Mouse (Mus musculus) layer of hippocampus, postnatal 25 days (tissue): ENCODE data around the gene Lclat1. TPM values are rescaled to one million over a fixed set of nuclear protein-coding genes. Genes with fewer than 3 reads are reported as not detected.
A peak's percentile ranks its signal among the peaks of the same experiment; 100 is the strongest.

Experiments used
- DNase-seq, 2 experiments: peaks; one replicate each; pipeline ENCODE4 v3.0.0; 2022; ENCODE audit warnings: mixed read lengths in 2 of 2, low spot score in 1 of 2; ENCODE audit errors: extremely low spot score in 1 of 2
- total RNA-seq, 2 experiments: library from RNA; stranded (reverse); gene quantifications; 2 replicates each; pipeline ENCODE4 v1.2.3; 2021

Gene Lclat1
- total RNA-seq, result 10 to 100 TPM; 29.9 to 33.2 TPM

- peak; percentile 87 to 96 for DNase-seq
Observed at GRCm38 (mm10) chr17:73107158-73108157, at the start of gene Lclat1. TSS of gene Lclat1 (plus strand) at chr17:73107985.

- no peak for DNase-seq
Observed at GRCm38 (mm10) chr17:73058319-73058718, 49.5 kb upstream of the Lclat1 start.

GRCm38 (mm10) chr17:73060224-73060896 is 47.4 kb upstream of the Lclat1 start:
- no peak for DNase-seq

GRCm38 (mm10) chr17:73060897-73061252 is 46.9 kb upstream of the Lclat1 start:
- DNase-seq, result no peak

- DNase-seq, result no peak
Observed at GRCm38 (mm10) chr17:73062701-73063100, 45.1 kb upstream of the Lclat1 start.

- DNase-seq, result no peak
Observed at GRCm38 (mm10) chr17:73063299-73063698, 44.5 kb upstream of the Lclat1 start.

GRCm38 (mm10) chr17:73063781-73064180 is 44.0 kb upstream of the Lclat1 start:
- no peak for DNase-seq

GRCm38 (mm10) chr17:73066387-73067169 is 41.2 kb upstream of the Lclat1 start:
- no peak for DNase-seq

- peak in 1 of 2 experiments; percentile 12 for DNase-seq
Observed at GRCm38 (mm10) chr17:73067423-73067822, 40.4 kb upstream of the Lclat1 start.

GRCm38 (mm10) chr17:73068321-73068992 is 39.3 kb upstream of the Lclat1 start:
- DNase-seq, result no peak

- no peak for DNase-seq
Observed at GRCm38 (mm10) chr17:73070466-73070865, 37.3 kb upstream of the Lclat1 start.

GRCm38 (mm10) chr17:73071725-73072263 is 36.0 kb upstream of the Lclat1 start:
- no peak for DNase-seq

- no peak for DNase-seq
Observed at GRCm38 (mm10) chr17:73072286-73072685, 35.5 kb upstream of the Lclat1 start.

GRCm38 (mm10) chr17:73074631-73075030 is 33.2 kb upstream of the Lclat1 start:
- DNase-seq, result no peak

- no peak for DNase-seq
Observed at GRCm38 (mm10) chr17:73075238-73075890, 32.4 kb upstream of the Lclat1 start.

- DNase-seq, result no peak
Observed at GRCm38 (mm10) chr17:73077638-73078037, 30.1 kb upstream of the Lclat1 start.

- DNase-seq, result no peak
Observed at GRCm38 (mm10) chr17:73081360-73082133, 26.2 kb upstream of the Lclat1 start.

- DNase-seq, result no peak
Observed at GRCm38 (mm10) chr17:73082506-73083196, 25.1 kb upstream of the Lclat1 start.
